Mouse (Mus musculus): ENCODE data around the gene Slc2a4.

DNA sequence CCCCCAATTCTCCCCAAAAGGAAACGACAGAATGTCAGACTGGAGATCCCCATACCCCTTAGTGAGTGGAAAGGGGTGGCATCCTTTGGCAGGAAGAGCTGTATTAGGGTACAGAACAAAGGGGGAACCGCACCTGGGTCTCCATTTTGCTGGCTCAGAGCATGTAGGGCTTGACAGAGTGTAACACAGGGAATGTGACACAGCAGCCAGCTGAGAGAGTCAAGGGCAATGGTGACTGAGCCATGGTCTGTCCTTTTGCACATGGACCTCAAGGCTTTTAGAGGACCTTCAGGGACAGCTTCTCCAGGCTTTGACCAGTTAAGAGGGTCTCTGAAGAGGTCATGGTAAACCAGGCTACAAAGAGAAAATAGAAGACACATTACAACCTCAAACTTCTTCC is 26.9 kb upstream of the Slc2a4 start:
- no peak for TF ChIP-seq CTCF (conservative IDR thresholded peaks at IDR 0.05; ENCODE audit: insufficient read depth, insufficient read length, low read depth, low read length)
- no peak for TF ChIP-seq POLR2A (IDR thresholded peaks at IDR 0.05; ENCODE audit: low read depth, low read length)
